Mouse (Mus musculus) heart, adult 18-20 months (tissue): ENCODE results near the gene Npsr1. TPM values are rescaled to one million over a fixed set of nuclear protein-coding genes. Genes with fewer than 3 reads are reported as not detected.

ENCODE experiments used
- DNase-seq, 2 experiments: peaks; one replicate each; pipeline ENCODE4 v3.0.0; 2021 to 2022; ENCODE audit warnings: mixed read lengths in 1 of 2
- total RNA-seq, 2 experiments: library from RNA; stranded (reverse); gene quantifications; 2 replicates each; pipeline ENCODE4 v1.2.3; 2021

Npsr1 gene
- total RNA-seq, 2 experiments from 2014 or later = not detected

DNA sequence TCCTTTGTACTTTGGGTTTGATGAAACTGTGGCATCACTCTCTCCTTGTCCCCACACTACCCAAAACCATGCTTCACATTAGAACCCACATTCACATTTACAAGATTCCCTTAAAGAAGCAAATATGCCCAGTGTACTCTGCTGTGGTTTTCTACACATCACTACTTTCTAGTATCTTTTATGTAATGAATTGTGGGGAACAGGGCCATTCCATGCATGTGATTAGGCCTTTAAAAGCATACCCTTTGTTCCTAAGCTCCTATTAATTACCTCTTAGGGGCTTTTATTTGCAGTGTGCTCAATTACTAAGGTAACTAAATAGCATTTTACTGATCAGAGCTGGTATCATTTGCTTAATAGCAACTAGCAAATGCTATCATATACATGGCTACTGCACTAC, 149.8 kb downstream of the Npsr1 start:
- no peak for DNase-seq

GRCm38 (mm10) chr9:24254236-24254635, 156.4 kb downstream of the Npsr1 start:
- no peak for DNase-seq

DNA sequence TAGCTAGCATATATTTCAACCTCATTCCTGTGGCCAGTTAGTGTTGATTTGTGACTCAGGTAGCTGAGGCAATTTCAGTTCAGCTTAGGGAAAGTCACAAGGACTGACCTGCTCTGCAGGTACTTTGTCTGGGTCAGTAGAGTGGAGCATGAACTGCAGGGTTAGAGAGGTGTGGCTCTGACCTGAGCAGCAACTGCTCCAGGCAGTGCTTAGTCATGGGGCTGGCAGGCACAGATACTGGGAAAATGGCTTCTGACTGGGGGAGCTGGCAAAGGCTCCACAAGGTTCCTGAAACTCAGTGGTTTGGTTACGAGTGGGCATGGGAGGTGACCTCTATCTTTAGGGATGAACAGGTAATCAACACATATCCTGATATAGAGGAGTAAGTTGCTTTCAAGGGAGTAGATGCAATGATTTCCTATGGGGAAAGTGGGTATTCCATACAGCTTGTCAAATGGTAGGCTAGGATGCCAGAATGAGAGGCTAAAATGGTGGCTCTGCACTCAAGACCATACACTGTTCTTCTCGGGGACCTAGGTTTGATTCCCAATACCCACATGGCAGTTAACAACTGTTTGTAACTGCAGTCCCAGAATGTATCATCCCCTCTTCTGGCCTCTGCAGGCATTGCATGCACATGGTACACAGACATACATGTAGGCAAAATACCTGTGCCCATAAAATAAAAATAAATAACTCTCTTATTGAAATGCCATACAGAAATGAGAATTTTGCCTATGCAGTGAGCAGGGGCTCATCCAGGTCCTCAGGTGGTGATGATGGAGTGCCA, 182.9 kb downstream of the Npsr1 start:
- DNase-seq = no peak

- no peak for DNase-seq
Observed at GRCm38 (mm10) chr9:24282617-24283016, 184.8 kb downstream of the Npsr1 start.

GRCm38 (mm10) chr9:24283071-24283470, 185.3 kb downstream of the Npsr1 start:
- no peak for DNase-seq

DNA sequence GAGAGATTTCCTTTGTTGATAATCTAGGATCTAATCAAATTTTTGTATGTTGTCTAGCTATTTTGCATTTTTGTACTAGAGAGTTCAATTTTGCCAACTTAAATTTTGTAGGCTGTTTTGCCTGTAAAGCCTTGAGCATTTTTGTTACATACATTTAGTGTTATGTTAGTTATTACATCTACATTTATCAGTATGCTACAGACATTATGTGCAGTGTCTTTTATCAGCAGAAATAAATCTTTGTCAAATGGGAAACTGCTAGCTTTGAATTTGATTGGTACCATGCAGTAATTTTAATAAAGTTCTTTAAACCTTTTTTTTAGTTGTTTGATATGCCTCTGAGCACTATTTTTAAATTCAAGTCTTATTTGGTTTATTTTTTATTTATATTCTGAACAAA, 185.7 kb downstream of the Npsr1 start:
- DNase-seq = no peak

- DNase-seq = no peak
Observed at GRCm38 (mm10) chr9:24284239-24285084, 186.7 kb downstream of the Npsr1 start.

GRCm38 (mm10) chr9:24285419-24285818, 187.6 kb downstream of the Npsr1 start:
- DNase-seq = no peak

GRCm38 (mm10) chr9:24291385-24291784, 193.6 kb downstream of the Npsr1 start:
- no peak for DNase-seq

DNA sequence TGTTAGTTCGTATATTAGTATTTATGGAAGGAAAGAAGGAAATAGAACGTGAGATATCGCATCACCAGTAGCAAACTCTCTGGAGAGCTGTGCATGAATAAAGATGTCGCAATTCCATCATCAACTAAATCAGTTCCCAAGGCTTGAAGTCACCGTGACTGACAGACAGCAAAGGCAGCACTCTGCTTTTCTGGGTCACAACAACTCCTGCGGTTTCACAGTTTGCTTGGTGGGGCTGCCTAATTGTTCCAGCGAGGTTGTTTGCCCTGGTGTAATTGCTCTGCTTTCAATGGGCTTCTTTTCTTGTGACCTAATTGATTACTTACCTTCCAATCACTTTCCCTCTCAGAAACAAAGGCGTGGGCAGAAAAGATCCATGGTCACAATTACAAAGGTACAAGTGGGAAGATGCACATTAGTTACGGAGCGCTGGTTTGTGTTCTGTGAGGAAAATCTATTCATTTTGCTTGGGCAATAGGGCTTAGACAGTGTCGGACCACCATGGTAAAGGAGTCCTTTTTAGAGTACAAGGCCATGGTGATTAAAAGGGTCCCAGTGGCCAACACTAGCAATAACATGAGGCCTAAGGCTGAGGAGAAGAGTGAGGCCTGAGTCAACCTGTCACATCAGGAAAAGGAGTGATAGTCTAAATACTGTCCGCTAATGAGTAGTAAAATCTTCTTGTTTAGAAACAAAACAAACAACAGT, 195.6 kb downstream of the Npsr1 start:
- no peak for DNase-seq

DNA sequence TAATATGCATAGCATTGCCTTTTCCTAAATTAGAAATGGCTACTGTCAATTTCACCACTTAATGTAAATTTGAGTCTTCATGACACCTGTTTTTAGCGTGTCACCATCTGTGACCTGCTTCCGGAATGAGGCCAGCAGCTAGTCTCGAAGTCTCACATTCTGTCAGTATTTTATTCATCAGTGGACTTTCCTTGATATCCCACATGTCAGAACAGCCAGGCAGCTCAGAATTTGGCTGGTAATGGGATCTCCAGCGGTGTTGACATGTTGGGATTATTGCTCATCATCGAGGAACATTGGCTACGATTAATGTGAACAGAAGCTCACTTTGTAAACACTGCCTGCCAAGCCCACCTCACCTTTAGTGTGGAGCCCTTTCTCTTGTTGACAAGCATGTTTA, 205.1 kb downstream of the Npsr1 start:
- no peak for DNase-seq

DNA sequence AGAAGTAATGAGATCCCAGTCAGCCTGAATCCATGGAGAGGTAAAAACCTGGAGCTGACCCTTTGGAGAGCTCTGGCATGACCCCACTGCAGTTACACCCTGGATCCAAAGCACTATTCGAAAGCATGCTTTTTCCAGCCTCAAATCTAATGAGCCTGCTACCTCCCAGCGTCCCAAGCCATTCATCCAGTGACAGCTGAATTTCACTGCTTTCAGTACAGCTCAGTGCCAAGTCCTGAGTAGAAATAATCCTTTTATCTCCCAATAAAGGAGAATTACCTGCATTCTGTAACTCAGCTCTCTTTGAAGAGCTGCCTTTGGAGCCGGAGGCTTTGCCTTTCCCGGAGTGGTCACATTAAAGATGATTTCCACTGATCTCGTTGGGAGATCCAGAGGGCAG, 209.2 kb downstream of the Npsr1 start:
- no peak for DNase-seq

GRCm38 (mm10) chr9:24307400-24307799, 209.6 kb downstream of the Npsr1 start:
- DNase-seq = no peak

DNA sequence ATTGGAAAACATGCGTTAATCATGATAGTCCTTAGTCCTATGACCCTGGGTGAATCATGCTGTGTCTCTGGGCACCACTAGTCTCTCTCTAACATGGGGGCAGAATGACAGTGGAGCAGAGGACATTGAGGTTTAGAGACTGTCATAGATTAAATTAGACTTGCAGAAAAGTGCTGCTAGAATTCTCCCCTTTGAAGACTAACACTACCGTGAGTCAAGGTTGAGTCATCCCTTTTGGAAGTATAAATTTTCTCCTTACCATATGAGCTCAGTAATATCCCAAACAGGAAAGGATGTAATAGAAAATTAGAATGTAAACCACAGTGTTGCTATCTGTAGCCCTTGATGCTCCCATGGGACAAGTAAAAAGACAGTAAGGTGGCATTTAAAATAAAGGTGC, 218.0 kb downstream of the Npsr1 start:
- no peak for DNase-seq

DNA sequence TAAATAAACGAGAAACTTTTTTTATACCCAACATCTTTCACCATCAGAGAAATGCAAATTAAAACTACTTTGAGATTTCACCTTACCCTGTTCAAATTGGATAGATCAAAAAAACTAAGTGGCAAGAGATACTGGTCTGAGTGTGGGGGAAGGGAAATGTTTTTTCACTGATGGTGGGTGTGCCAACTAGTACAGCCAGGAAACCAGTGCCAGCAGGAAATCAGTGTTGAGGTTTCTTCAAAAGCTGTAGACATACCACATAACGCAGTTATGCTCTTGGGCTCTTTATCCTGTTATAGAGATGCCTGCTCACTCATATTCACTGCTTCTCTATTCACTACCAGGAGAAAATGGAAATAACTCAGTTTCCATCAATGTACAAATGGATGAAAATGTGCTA, 233.9 kb downstream of the Npsr1 start:
- DNase-seq = no peak

GRCm38 (mm10) chr9:24341321-24341720, 243.5 kb downstream of the Npsr1 start:
- no peak for DNase-seq

GRCm38 (mm10) chr9:24347011-24347410, 249.2 kb downstream of the Npsr1 start:
- no peak for DNase-seq

GRCm38 (mm10) chr9:24349510-24349909, 251.7 kb downstream of the Npsr1 start:
- no peak for DNase-seq

- DNase-seq = no peak
Observed at GRCm38 (mm10) chr9:24351402-24351801, 253.6 kb downstream of the Npsr1 start.
